ENCODE assay signal across 22 mouse cellular contexts in genomic region chr4:139743626-139744025, GRCm38 (mm10).
"Had no signal": no experiment of that assay in that cellular context is flagged by ENCODE, and none has a peak within 500 bp of the region (broad histone marks: within the 10 kb centered on the region; RNA-seq: fewer than 3 reads in every experiment).

No protein-coding gene starts in this region.

- H3K27ac ChIP-seq: kidney, embryonic 15.5 days; left cerebral cortex, adult 2 months; limb, embryonic 12.5 days; liver, embryonic 13.5 days; macrophage; midbrain, embryonic 10.5 days; midbrain, embryonic 15.5 days; neural tube, embryonic 12.5 days; neural tube, embryonic 15.5 days; stomach, embryonic 15.5 days had no signal

- H3K9ac ChIP-seq: kidney, embryonic 15.5 days; limb, embryonic 12.5 days; liver, embryonic 13.5 days; lung, embryonic 14.5 days; midbrain, embryonic 15.5 days; neural tube, embryonic 12.5 days; neural tube, embryonic 15.5 days; stomach, embryonic 15.5 days had no signal

- H3K9me3 ChIP-seq: kidney, embryonic 15.5 days; liver, embryonic 13.5 days; midbrain, embryonic 15.5 days; neural tube, embryonic 12.5 days; neural tube, embryonic 15.5 days; stomach, embryonic 15.5 days had no signal

- DNase-seq: kidney, adult 2 months; kidney, postnatal 10 days; kidney, postnatal 36 days; layer of hippocampus, postnatal 36 days; liver, embryonic 13.5 days; lung, embryonic 14.5 days; right cerebral cortex, adult 18-20 months; right cerebral cortex, postnatal 14 days; right cerebral cortex, postnatal 4 days; thymus, adult 18-20 months; thymus, postnatal 36 days had no signal

- ATAC-seq: intestine, postnatal 0 days; lung, postnatal 0 days; midbrain, embryonic 15.5 days had no signal

- H3K4me3 ChIP-seq: kidney, embryonic 15.5 days; left cerebral cortex, adult 2 months; limb, embryonic 12.5 days; liver, embryonic 13.5 days; midbrain, embryonic 10.5 days; midbrain, embryonic 15.5 days; neural tube, embryonic 12.5 days; neural tube, embryonic 15.5 days; stomach, embryonic 15.5 days had no signal

- H3K27me3 ChIP-seq: kidney, embryonic 15.5 days; liver, embryonic 13.5 days; midbrain, embryonic 15.5 days; neural tube, embryonic 12.5 days; neural tube, embryonic 15.5 days; stomach, embryonic 15.5 days had no signal

- H3K4me2 ChIP-seq: kidney, embryonic 15.5 days; limb, embryonic 12.5 days; liver, embryonic 13.5 days; lung, embryonic 14.5 days; midbrain, embryonic 15.5 days; neural tube, embryonic 12.5 days; neural tube, embryonic 15.5 days; stomach, embryonic 15.5 days had no signal

- H3K4me1 ChIP-seq: kidney, embryonic 15.5 days; liver, embryonic 13.5 days; neural tube, embryonic 12.5 days; neural tube, embryonic 15.5 days; stomach, embryonic 15.5 days had no signal

- H3K36me3 ChIP-seq: kidney, embryonic 15.5 days; limb, embryonic 12.5 days; liver, embryonic 13.5 days; midbrain, embryonic 15.5 days; neural tube, embryonic 15.5 days; stomach, embryonic 15.5 days had no signal
